Comparison of ENCODE assay signal across 8 mouse cellular contexts in the genomic region with DNA sequence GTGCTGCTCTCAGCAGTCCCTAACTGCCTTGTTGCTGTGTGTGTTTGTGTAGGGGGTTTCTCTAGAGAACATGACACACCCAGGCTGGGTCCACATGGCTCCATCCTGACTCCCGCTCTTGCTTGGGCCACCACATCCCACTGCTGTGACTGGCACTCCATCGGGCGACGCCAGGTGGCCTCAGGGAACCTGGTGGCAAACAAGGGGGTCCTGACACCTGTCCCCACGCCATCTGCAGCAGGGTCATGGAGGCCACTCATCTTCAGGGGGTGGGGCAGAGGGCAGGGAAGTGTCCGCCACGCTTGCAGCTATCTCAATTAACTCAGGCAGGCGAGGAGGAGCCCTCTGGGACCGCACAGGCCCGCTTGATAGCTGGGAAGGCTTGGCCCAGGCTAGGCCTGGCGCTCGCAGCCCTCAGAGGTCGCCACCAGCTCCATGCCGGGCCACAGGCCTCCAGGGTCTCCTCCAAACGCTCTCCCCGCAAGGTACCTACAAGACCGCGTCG. TPM values are rescaled to one million over a fixed set of nuclear protein-coding genes. Genes with fewer than 3 reads are reported as not detected.
DNase-seq lines count a peak whose midpoint lies in the region; ATAC-seq and TF ChIP-seq lines count a peak whose summit lies in the region.

No protein-coding gene starts in this region.

- 14% methylated on average over 19 of the region's 19 CpGs for WGBS in lung, embryonic 16.5 days
- 17% methylated on average over 19 of the region's 19 CpGs for WGBS in heart, embryonic 15.5 days
- WGBS in liver, adult 2 months: 16% methylated on average over 19 of the region's 19 CpGs

- no peaks in the 10 kb centered on the region for H3K36me3 ChIP-seq in lung, embryonic 16.5 days (ENCODE audit: control insufficient read depth, insufficient read depth, low read length)
- H3K36me3 ChIP-seq in heart, embryonic 15.5 days: no peaks in the 10 kb centered on the region
- H3K36me3 ChIP-seq in liver, adult 2 months (ENCODE audit: control insufficient read depth, insufficient read depth, low read length): no peaks in the 10 kb centered on the region

- ATAC-seq in lung, embryonic 16.5 days (ENCODE audit: low read depth): peak; percentile 41
- ATAC-seq in heart, embryonic 15.5 days (replicated peaks; ENCODE audit: insufficient number of reproducible peaks, insufficient read depth, low FRiP score, low read depth): peak; percentile 16

- DNase-seq in lung, postnatal 14 days: no peak
- no peak for DNase-seq in liver, adult 2 months (ENCODE audit: extremely low read depth, low read depth, low spot score)
- DNase-seq in retina, embryonic 14.5 days (ENCODE audit: low spot score): peak; percentile 20
- no peak for DNase-seq in B cell, adult 2 months
- no peak for DNase-seq in adrenal gland, postnatal 36 days

- no peaks in the 10 kb centered on the region for H3K9me3 ChIP-seq in lung, embryonic 16.5 days (ENCODE audit: control insufficient read depth, low read length)
- no peaks in the 10 kb centered on the region for H3K9me3 ChIP-seq in heart, embryonic 15.5 days (replicated peaks)

- no peak for TF ChIP-seq POLR2A in cortical plate, adult 2 months (IDR thresholded peaks at IDR 0.05; ENCODE audit: extremely low read depth, insufficient read depth, low read length)
- TF ChIP-seq POLR2A in liver, adult 2 months (IDR thresholded peaks at IDR 0.05; ENCODE audit: extremely low read depth, insufficient read depth, low read length): no peak

- H3K4me1 ChIP-seq in lung, embryonic 16.5 days (replicated peaks; ENCODE audit: control insufficient read depth, insufficient read depth, low read length): peaks cover 17% of the 10 kb centered on the region
- peaks cover 2% of the 10 kb centered on the region; the same call in 1 of the 2 replicates for H3K4me1 ChIP-seq in cortical plate, adult 2 months (ENCODE audit: control insufficient read depth, insufficient read depth, low read length)
- H3K4me1 ChIP-seq in heart, embryonic 15.5 days (replicated peaks): peaks cover 20% of the 10 kb centered on the region
- peaks cover 10% of the 10 kb centered on the region; the same call in 1 of the 2 replicates for H3K4me1 ChIP-seq in liver, adult 2 months (ENCODE audit: control insufficient read depth, insufficient read depth, low read length)

- H3K4me3 ChIP-seq in lung, embryonic 16.5 days (ENCODE audit: low read length): peak overlapping the region; percentile 59
- peak overlapping the region; percentile 77 for H3K4me3 ChIP-seq in cortical plate, adult 2 months (ENCODE audit: insufficient read depth, low read length)
- H3K4me3 ChIP-seq in heart, embryonic 15.5 days: peak overlapping the region; percentile 53
- peak overlapping the region; percentile 67 for H3K4me3 ChIP-seq in liver, adult 2 months (ENCODE audit: insufficient read depth, low read depth, low read length)

- peak overlapping the region; percentile 97 for H3K4me2 ChIP-seq in lung, embryonic 16.5 days (ENCODE audit: low read depth, low read length)
- H3K4me2 ChIP-seq in heart, embryonic 15.5 days: peak overlapping the region; percentile 83

- H3K79me2 ChIP-seq in liver, adult 2 months (ENCODE audit: control insufficient read depth, insufficient read depth, low read length): no peaks in the 10 kb centered on the region

- no peak for TF ChIP-seq CTCF in cortical plate, adult 2 months (IDR thresholded peaks at IDR 0.05; ENCODE audit: extremely low read depth, insufficient read depth, low read length)
- no peak for TF ChIP-seq CTCF in liver, adult 2 months (IDR thresholded peaks at IDR 0.05; ENCODE audit: low read depth, low read length)

- no peaks in the 10 kb centered on the region for H3K27me3 ChIP-seq in lung, embryonic 16.5 days (ENCODE audit: control insufficient read depth, insufficient read depth, low read depth, low read length)
- no peaks in the 10 kb centered on the region for H3K27me3 ChIP-seq in heart, embryonic 15.5 days
- H3K27me3 ChIP-seq in liver, adult 2 months (ENCODE audit: control insufficient read depth, insufficient read depth, low read length): no peaks in the 10 kb centered on the region

- H3K9ac ChIP-seq in lung, embryonic 16.5 days (ENCODE audit: low read length): peak overlapping the region; percentile 69
- peak overlapping the region; percentile 47; the same call in 1 of the 2 replicates for H3K9ac ChIP-seq in heart, embryonic 15.5 days
- peak overlapping the region; percentile 74 for H3K9ac ChIP-seq in liver, adult 2 months (ENCODE audit: low read depth, low read length)

- H3K27ac ChIP-seq in lung, embryonic 16.5 days (ENCODE audit: low read length): no peak overlapping the region
- H3K27ac ChIP-seq in cortical plate, adult 2 months (ENCODE audit: insufficient read depth, low read length): peak overlapping the region; percentile 36
- no peak overlapping the region for H3K27ac ChIP-seq in heart, embryonic 15.5 days
- H3K27ac ChIP-seq in liver, adult 2 months (replicated peaks; ENCODE audit: insufficient read depth, low read depth, low read length): 0 out of 2 replicates have a peak overlapping the region, but pooled peaks have one; percentile 5

RNA-seq across cellular contexts. Expression of gene Abcb9, which starts 0.5 kb away (rescaled TPM):
- polyA plus RNA-seq in lung, embryonic 16.5 days (2015; fragmentation: Nextera tagmentation; extraction: Ambion mirVana): 2.7 and 3.8 TPM in 2 replicates
- polyA plus RNA-seq in cortical plate, adult 2 months (2012; rRNA removed): 35.5 and 37.8 TPM in 2 replicates
- polyA plus RNA-seq in heart, embryonic 15.5 days (2015; fragmentation: Nextera tagmentation; extraction: Ambion mirVana): 1.7 and 4.9 TPM in 2 replicates
- 0.74 and 0.87 TPM in 2 replicates for total RNA-seq in liver, adult 2 months (2014; rRNA removed)
- polyA plus RNA-seq in liver, adult 2 months (2012; rRNA removed): 2.4 and 2.5 TPM in 2 replicates
- 10 to 100 TPM; 10.8 to 11.4 TPM for total RNA-seq in adrenal gland, postnatal 36 days (2021)

RNA-seq across cellular contexts. Expression of gene Ogfod2, which starts 17.0 kb away (rescaled TPM):
- polyA plus RNA-seq in lung, embryonic 16.5 days (2015; fragmentation: Nextera tagmentation; extraction: Ambion mirVana): 29.7 and 33.1 TPM in 2 replicates
- 43.2 and 45.1 TPM in 2 replicates for polyA plus RNA-seq in cortical plate, adult 2 months (2012; rRNA removed)
- polyA plus RNA-seq in heart, embryonic 15.5 days (2015; fragmentation: Nextera tagmentation; extraction: Ambion mirVana): 18.2 and 22.3 TPM in 2 replicates
- total RNA-seq in liver, adult 2 months (2014; rRNA removed): 38.5 and 46.6 TPM in 2 replicates
- polyA plus RNA-seq in liver, adult 2 months (2012; rRNA removed): 65.3 and 74.6 TPM in 2 replicates
- 10 to 100 TPM; 34.2 to 41.1 TPM for total RNA-seq in adrenal gland, postnatal 36 days (2021)

RNA-seq across cellular contexts. Expression of gene Arl6ip4, which starts 20.8 kb away (rescaled TPM):
- polyA plus RNA-seq in lung, embryonic 16.5 days (2015; fragmentation: Nextera tagmentation; extraction: Ambion mirVana): 98.8 and 99.9 TPM in 2 replicates
- 72.5 and 78.9 TPM in 2 replicates for polyA plus RNA-seq in cortical plate, adult 2 months (2012; rRNA removed)
- polyA plus RNA-seq in heart, embryonic 15.5 days (2015; fragmentation: Nextera tagmentation; extraction: Ambion mirVana): 67.6 and 75.3 TPM in 2 replicates
- total RNA-seq in liver, adult 2 months (2014; rRNA removed): 18.0 and 19.3 TPM in 2 replicates
- polyA plus RNA-seq in liver, adult 2 months (2012; rRNA removed): 23.6 and 26.2 TPM in 2 replicates
- 10 to 100 TPM; 50.0 to 69.2 TPM for total RNA-seq in adrenal gland, postnatal 36 days (2021)

Comparison
In these comparisons a context has a peak if more than half of its experiments do, and no peak if none do; other contexts are left out.
1. H3K27ac ChIP-seq: peak in cortical plate, adult 2 months (single experiment) and liver, adult 2 months (single experiment); none in lung, embryonic 16.5 days (single experiment) and heart, embryonic 15.5 days (single experiment).
2. Peak in every context shown above with its lines, with median percentiles within 50 percentile points of each other: H3K4me3 ChIP-seq and H3K9ac ChIP-seq.